Mouse (Mus musculus) layer of hippocampus, adult 8-10 months (tissue): Measurements from ENCODE around the gene Ralgps2. TPM values are rescaled to one million over a fixed set of nuclear protein-coding genes. Genes with fewer than 3 reads are reported as not detected.
A peak's percentile ranks its signal among the peaks of the same experiment; 100 is the strongest.

ENCODE experiments used
- DNase-seq, 2 experiments: peaks; one replicate each; pipeline ENCODE4 v3.0.0; 2022; ENCODE audit warnings: low spot score in 2 of 2
- total RNA-seq, 4 experiments: library from RNA; stranded (reverse); gene quantifications; 2 replicates each; pipeline ENCODE4 v1.2.4; 2022

Gene Ralgps2
- total RNA-seq, 4 experiments from 2014 or later: 53.1 to 76.0 (median 68.5) TPM

DNA sequence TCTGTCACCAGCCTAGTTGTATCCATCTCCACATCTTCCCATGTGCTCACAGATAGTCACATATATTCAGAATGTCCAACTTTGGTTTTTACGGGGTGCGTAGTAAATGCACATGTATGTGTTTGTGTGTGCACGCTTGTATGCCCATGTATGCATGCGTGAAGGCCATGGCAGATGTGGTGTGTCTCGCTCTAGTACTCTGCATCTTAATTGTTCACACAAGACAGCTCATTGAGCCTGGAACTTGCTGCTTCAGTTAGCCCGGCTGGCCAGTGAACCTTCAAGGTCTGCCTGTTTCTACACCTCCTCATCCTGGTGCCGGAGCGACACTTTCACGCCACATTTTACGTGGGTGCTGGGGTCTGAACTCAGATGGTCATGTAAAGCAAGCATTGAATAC is 168.6 kb downstream of the Ralgps2 start:
- DNase-seq: no peak

DNA sequence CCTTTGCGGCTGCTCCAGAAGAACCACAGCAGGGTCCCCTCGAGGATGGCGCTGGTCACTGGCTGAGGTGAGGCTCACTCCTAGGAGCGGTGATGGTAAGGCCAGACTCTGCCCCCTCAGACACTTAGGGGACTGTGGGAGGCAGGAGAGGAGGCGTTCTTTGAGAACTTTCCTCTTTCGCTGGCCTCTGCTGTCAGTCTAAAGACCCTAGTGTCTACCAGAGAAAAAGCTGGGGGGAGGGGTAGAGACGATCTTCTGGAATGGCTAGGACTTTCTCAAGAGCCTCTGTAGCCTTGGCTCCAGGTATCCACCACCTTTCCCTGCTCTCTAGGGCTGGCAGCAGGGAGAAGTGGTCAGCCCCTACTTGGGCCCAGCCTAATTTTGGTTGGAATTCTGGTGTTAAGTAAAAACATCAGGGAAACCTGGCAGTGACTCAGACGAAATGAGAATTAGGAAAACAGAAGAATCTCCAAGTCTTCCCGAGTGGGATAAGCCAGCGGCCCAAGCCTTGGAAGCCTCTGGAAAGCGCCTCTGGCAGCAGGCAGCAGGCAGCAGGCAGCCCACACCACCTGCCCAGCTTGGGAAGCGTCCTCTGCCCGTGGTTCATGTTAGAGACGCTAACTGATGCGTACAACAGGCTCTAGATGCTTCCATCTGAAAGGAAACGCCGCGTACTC is 169.7 kb downstream of the Ralgps2 start:
- DNase-seq: no peak

GRCm38 (mm10) chr1:156769163-156769562 is 170.3 kb downstream of the Ralgps2 start:
- no peak for DNase-seq

DNA sequence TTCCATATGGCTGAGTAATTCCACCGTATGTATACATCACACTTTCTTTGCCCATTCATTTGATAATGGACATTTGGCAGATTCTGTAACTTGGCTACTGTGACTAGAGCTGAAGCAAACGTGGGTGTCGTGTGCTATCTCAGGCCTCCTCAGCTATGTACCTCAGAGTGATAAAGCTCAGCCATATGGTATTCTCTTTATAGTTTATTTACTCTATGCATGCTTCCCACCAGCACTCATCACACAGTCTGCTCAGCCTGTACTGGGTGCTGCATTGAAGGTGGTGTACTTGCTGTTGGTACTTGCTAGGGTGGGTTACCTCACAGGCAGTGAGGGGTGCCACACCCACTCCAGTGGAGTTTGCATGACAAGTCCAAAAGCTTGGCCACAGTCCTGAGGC is 174.1 kb downstream of the Ralgps2 start:
- DNase-seq: peak in 1 of 2 experiments; percentile 19

DNA sequence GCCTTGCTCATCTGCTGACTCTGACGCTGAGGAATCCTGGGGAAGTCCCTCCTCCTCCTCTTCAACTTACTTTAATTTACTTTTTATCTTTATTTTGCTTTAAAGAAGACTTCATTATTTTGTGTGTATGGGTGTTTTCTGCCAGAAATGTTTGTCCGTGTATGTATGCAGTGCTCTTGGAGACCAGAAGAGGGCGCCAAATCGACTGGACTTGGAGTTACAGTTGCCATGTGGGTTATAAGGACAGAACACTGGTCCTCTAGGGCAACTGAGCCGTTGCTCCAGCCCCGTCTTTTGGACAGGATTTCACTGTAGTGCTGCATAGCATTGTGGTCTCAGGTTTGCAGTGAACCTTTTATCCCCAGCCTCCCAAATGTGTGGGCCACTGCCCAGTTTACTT is 174.8 kb downstream of the Ralgps2 start:
- DNase-seq: no peak

GRCm38 (mm10) chr1:156763280-156763679 is 176.1 kb downstream of the Ralgps2 start:
- no peak for DNase-seq

- DNase-seq: no peak
These were observed 178.0 kb downstream of the Ralgps2 start for GRCm38 (mm10) chr1:156761430-156761801.

DNA sequence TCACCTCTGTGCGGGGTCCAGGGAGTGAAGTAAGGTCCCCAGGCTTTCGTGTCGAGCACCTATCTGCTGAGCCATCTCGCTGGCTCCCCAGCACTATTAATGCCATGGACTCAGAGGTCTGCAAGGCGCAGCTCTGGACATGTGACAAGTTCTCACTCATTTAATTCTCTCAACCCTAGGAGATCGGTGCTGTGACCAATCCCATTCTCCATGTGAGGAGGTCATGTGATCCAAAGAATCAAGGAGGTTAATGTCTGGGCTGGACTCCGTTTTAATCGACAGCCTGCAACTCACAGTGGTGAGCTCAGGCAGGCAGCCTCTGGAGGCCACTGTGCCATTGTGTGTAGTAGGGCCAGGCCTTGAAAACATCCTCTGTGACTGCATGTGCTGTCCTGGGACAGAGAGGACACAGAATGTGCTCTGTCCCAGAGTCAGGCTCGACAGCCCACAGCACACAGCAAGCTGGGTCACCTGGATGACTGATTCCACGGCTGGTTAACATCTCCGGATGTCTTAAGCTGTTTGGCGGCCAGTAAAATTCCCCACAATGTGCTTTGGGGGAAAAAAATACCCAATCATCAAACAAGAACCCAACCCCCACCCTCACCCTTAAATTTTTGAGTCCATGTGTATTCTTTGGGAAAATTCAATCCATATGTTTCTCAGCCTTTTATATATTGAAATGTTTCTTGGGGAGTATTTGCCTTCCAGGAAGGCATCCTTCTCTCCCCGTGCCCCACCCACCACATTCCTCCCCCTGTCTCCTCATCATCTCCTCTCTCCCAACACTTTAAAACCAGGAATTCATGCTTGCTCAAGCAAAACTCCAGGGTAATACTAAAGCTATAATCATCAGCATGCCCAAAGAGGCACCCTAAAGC is 178.6 kb downstream of the Ralgps2 start:
- DNase-seq: no peak

DNA sequence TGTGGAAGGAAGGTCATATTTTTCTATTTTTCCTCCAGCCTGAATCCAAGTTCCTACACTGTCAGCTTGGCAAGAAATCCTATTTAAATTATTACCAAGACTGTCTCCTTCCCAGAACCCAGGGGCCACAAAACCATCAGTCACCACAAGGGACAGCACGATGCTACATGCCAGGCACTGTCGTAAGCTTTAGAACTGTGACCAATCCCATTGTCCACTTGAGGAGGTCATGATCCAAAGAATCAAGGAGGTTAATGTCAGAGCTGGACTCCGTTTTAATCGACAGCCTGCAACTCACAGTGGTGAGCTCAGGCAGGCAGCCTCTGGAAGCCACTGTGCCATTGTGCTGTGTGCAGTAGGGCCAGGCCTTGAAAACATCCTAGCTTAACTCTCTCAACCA is 181.1 kb downstream of the Ralgps2 start:
- DNase-seq: no peak

DNA sequence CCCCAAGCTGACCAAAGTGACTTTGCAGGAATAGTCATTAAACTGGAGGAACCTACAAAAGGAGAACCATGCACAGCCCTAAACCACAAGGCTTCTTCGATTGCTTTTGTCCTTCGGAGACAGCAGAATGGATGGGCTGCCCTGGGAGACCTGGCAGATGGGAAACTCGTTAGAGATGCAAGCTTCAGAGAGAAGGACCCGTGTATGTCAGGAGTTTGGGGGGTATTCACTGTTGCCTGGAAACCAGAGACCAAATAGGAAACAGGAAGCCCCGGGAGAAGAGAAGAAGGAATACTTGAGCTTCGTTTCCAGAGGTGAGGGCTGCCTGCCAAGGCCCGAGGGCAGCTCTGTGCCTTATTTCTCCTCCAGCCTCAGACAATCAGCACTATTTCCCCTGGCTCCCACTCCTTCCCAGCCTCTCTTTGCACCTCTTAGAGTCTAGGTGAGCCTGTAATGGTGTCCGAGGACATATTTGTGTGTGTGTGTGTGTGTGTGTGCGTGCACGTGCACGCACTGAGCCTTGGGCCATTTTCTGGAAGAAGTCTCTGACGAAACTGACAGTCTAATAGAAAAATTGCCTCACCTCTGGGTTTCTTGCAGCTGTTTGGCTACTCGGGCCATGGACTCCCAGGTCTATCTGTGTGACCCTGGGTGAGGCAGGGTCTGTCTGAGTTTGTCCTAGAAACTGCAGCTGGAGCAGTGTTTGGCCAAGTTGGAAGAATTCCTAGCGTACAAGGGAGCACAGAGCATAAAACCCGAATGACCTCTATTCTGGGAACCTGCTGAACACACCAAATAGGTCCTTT is 184.6 kb downstream of the Ralgps2 start:
- DNase-seq: no peak

Other genes with a start within 250 kb of the Ralgps2 start
- gene Fam20b, start 220.5 kb downstream of the Ralgps2 start, total RNA-seq: 10 to 100 TPM; 70.3 to 84.4 (median 79.3) TPM
- gene Angptl1, start 101.1 kb downstream of the Ralgps2 start, total RNA-seq: 1 to 10 TPM in 3 of 4 experiments, under 1 TPM in 1; 0.73 to 1.6 (median 1.3) TPM
- under 1 TPM in 1 of 4 experiments, not detected in 3; 0.65 TPM for gene Tex35, start 169.1 kb upstream of the Ralgps2 start, total RNA-seq